Mouse (Mus musculus) layer of hippocampus, adult 11-12 months (tissue): ENCODE results near the gene Gm3646.

Source experiments
- DNase-seq: peaks from one replicate; pipeline ENCODE4 v3.0.0; 2022; ENCODE audit warnings: low spot score

Gene Gm3646

DNA sequence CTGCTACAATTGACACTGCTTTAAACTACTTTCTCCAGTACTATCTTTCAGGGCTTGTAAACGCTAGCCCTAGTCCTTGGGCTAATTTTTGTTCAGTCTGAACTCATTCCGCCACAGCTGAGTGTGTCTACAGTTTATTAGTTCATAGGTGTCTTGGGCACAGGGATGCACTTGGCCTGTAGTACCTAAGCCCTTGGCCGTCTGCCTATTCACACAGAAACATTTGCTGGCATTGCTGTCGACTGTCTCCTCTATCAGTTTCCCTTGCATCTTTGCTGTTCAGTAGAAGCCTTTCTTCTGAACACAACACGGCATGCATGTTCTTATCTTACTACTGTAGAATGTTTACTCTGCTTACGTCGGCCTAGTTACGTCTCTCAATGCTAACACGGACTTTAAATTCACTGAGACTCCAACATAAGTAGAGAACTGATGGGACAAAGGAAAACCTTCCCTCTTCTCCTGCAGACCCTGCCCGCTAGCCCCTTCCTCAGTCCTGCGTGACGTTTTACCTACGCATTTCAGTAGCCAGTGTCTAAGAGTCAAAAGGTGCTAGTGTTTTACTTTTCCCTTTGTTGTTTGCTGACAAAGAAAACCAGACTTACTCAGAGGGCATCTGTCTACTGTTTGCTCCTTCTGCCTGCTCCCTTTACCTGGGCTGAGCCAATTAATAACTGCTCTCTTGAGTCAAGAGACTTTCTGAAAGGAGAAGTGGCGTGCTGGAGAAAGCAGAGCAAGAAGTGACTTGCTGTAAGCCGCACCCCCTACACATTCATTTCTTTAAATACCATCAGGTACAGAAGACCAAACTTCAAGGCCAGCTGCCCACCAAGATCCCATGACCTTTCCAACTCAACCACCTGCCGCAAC, 25.8 kb downstream of the Gm3646 start:
- no peak for DNase-seq

- peak; percentile 23 for DNase-seq
Observed at GRCm38 (mm10) chr1:39773991-39774729, 31.0 kb downstream of the Gm3646 start.

DNA sequence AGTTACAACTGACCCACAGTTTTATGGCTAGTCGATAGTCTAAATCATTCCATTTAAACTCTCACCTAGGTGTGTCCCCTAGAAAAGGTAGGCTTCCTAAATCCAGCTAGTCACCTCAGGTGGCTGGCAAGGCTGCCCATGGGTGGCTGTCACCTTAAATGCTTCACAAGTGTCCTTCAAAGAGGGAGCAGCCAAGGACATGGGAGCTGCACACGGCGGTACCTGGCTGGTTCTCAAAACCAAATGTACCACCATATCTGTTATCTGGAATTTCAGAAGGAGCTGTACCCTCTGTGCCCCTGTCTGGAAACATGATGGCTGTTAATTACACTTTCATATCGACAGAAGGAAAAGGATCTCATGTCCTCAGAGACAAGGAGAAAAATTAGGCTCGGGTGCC, 31.6 kb downstream of the Gm3646 start:
- no peak for DNase-seq

- no peak for DNase-seq
Observed at GRCm38 (mm10) chr1:39772401-39773095, 32.6 kb downstream of the Gm3646 start.

DNA sequence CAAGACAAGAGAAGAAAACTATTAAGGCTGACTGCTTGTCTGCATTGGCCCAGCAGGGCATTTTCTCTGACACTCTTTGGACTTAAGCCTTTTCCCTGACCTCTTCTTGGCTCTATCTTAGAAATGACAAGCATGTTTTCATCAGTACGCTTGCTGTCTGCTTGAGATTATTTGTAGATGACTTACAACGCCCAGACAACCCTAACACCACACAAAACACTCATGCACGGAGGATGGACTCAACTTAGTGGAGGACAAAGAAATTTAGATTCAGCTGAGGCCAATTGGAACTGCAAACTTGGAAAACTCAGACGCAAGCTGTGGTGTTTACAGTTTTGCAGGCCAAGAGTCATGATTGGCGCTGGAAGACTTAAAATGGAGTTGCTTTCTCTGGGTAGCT, 34.7 kb downstream of the Gm3646 start:
- DNase-seq = no peak

GRCm38 (mm10) chr1:39768017-39768416, 37.1 kb downstream of the Gm3646 start:
- no peak for DNase-seq

GRCm38 (mm10) chr1:39765854-39766493, 39.2 kb downstream of the Gm3646 start:
- DNase-seq = no peak

- peak; percentile 80 for DNase-seq
Observed at GRCm38 (mm10) chr1:39762025-39762370, 43.1 kb downstream of the Gm3646 start.

DNA sequence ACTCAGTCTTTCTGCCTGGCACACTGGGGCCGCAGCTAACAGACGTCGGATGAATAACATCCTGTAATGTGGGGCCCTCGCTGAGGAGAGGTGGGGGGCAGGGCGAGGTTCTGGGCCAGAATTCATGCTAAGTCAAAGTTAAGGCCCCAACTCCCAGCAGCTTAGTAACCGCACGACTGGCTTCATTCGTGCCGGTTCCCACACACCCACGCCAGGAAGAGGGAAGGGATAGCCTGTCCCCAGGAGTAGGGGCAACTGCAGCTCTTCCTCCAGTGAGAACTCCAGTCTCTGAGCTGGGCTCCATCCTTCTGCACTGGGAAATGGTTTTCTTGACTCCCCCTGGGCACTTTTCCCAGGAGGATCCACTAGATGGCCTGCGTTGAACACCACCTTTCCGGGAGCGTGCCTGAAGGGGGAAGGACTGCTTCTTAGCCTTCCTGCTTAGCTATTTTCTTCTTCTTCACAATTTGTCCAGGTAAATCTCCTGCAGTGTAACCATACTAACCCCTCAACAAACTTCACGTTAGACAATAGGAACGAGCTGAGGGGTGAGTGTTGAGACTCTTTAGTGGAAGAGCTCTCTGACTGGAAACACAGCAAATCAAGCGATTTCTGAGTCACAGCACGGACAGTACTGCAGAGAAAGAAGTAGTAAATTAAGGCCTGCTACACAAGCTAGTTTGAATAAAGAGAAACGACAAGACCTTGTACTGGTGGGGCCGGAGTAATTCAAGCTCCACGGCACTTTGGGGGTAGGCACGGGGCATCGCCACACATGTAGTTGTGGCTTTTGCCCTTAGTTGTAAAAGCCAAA, 43.7 kb downstream of the Gm3646 start:
- DNase-seq = peak; percentile 70

DNA sequence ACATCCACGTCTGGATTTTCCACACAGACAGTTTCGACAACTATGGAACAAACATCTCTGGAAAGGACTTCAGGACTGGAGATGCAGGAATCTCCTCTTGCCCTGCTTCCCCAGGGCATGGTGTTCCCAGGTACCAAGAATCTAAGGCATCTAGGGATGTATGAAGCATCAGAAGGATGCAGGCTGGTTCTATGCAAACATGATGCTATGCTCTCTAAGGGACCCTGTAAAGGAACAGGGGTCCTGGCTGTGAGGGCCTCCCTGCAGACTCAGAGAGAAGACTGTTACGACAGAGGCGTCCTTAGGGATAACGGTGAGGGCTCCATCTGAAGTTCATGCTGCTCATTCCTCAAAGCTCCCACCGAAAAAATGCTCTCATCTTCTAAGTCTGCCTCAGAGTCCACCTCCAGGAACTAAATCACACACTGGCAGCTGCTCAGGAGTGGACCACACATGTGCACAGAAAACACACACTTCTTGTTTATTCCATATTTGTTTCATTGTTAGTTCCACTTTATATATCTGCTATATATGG, 44.9 kb downstream of the Gm3646 start:
- DNase-seq = no peak

- no peak for DNase-seq
Observed at GRCm38 (mm10) chr1:39759231-39760175, 45.6 kb downstream of the Gm3646 start.

- DNase-seq = no peak
Observed at GRCm38 (mm10) chr1:39758244-39758643, 46.9 kb downstream of the Gm3646 start.

GRCm38 (mm10) chr1:39756952-39757351, 48.2 kb downstream of the Gm3646 start:
- no peak for DNase-seq

DNA sequence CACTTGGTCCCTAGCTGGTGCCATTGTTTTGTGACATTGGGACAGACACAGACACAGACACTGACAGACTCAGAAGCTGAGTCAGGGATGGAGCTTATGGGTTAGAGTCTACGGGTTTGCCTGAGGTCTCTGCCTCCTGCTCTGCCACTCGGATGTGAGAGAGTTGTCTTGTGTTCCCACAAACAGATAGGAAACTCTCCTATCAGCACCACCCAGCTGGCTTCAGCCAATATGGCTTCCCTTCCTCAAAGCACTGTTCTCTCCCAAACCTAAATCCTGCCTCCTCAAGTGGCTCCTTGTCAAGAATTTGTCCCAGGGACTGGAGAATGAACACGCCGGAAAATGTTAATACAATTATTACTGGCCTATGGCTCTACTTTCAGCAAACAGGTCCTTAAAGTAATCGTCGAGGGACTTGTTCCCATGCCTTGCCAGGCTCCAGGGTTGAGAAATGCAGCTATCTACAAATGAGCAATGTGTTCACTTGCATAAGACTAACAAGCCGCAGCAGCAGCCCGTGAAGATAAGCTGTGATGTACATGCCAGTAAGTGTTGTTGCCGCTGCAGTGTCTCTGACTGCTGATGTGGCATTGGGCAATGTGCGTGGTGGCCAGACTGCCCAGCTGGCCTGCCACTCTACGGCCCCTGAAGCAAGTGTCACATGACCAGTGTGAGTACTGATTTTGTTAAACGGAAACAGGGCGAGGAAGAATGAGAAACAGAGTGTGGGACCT, 50.7 kb downstream of the Gm3646 start:
- DNase-seq = no peak
